Mouse (Mus musculus) cerebellum, adult 2 months (tissue): Measurements from ENCODE around the gene Gm21891.
"Not testable (repeated sequence)": the region's sequence is repeated elsewhere in the genome, so short reads cannot be mapped to it uniquely, and the experiment has no call there.

Source experiments
- CTCF ChIP-seq: fragments of 200-500 bp; IDR thresholded peaks from 2 replicates; pipeline ENCODE4 v1.5.1; 2011; ENCODE audit warnings: low read depth, mild to moderate bottlenecking, control low read depth, low read length, moderate library complexity, borderline replicate concordance; ENCODE audit not compliant: insufficient read depth
- POLR2A ChIP-seq: fragments of 200-500 bp; IDR thresholded peaks from 2 replicates; pipeline ENCODE4 v1.6.1; 2011; ENCODE audit warnings: low read length, control low read depth, borderline replicate concordance; ENCODE audit not compliant: insufficient read depth

DNA sequence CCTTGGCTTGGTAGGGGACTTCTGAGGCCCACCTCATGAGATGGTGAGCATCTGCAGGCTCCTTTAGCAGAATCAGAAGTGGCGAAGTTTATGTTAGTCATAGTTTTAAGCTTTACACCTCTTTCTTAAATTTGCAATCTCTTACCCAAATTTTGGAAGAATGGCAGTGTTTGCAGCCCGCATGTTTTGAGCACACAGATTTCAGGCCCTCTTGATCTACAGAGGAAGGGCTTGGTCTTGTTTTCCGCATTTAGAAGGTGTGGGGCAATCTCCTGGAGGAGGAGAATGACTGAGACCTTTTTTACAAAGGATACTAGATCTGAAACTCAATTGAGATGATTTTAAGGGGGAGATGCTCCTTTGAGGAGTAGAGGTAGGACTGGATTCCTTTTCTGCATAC lies at the start of gene Gm21891:
- TF ChIP-seq CTCF, POLR2A: not testable (repeated sequence)
